Mouse (Mus musculus) hindbrain, embryonic 16.5 days (tissue): Measurements from ENCODE around the gene Tcaf3. TPM values are rescaled to one million over a fixed set of nuclear protein-coding genes. Genes with fewer than 3 reads are reported as not detected.

ENCODE experiments used
- ATAC-seq: fragments of 200-750 bp; cut with Nextera tagmentation; 2 replicates; pipeline ENCODE4 v1.8.0; 2017; ENCODE audit warnings: moderate TSS enrichment, moderate library complexity
- H3K27ac ChIP-seq: fragments of 300-500 bp; sonication (generic); 2 replicates; pipeline ENCODE4 v1.5.1; 2014; ENCODE audit warnings: low read depth, mild to moderate bottlenecking, control low read depth, low read length, moderate library complexity
- H3K27me3 ChIP-seq: fragments of 300-500 bp; sonication (generic); replicated peaks from 2 replicates; pipeline ENCODE4 v1.6.1; 2014; ENCODE audit warnings: low read length; ENCODE audit not compliant: control insufficient read depth, insufficient read depth
- H3K36me3 ChIP-seq: fragments of 300-500 bp; sonication (generic); 2 replicates; pipeline ENCODE4 v1.6.1; 2014; ENCODE audit warnings: mild to moderate bottlenecking, low read length, moderate library complexity, mixed read lengths; ENCODE audit not compliant: control insufficient read depth, insufficient read depth
- H3K4me1 ChIP-seq: fragments of 300-500 bp; sonication (generic); 2 replicates; pipeline ENCODE4 v1.6.1; 2014; ENCODE audit warnings: low read depth, low read length; ENCODE audit not compliant: control insufficient read depth, insufficient read depth
- H3K4me2 ChIP-seq: fragments of 300-500 bp; sonication (generic); 2 replicates; pipeline ENCODE4 v1.6.1; 2014; ENCODE audit warnings: mild to moderate bottlenecking, low read length, control low read depth, moderate library complexity
- H3K4me3 ChIP-seq: fragments of 300-500 bp; sonication (generic); 2 replicates; pipeline ENCODE4 v1.5.1; 2014; ENCODE audit warnings: mild to moderate bottlenecking, low read length, control low read depth, moderate library complexity
- H3K9ac ChIP-seq: fragments of 300-500 bp; sonication (generic); 2 replicates; pipeline ENCODE4 v1.6.1; 2014; ENCODE audit warnings: low read depth, mild to moderate bottlenecking, control low read depth, low read length, moderate library complexity
- H3K9me3 ChIP-seq: fragments of 300-500 bp; sonication (generic); 2 replicates; pipeline ENCODE4 v1.6.1; 2014; ENCODE audit warnings: mild to moderate bottlenecking, low read length, moderate library complexity; ENCODE audit not compliant: control insufficient read depth
- WGBS: fragments of 180-500 bp; shearing (Covaris S2); extraction: QIAGEN DNeasy Blood & Tissue Kit; methylation state at CpG from one replicate; pipeline ENCODE4 v1.1.7; 2014; 5-methylcytosine and 5-hydroxymethylcytosine counted together
- polyA plus RNA-seq: library from polyadenylated mRNA; unstranded; fragments of >200 nt; fragmentation: Nextera tagmentation; extraction: Ambion mirVana; gene quantifications from 2 replicates; pipeline ENCODE4 v1.2.1, GENCODE M21; 2015

Gene Tcaf3
- polyA plus RNA-seq, 1 experiment from 2014 or later, result not detected

DNA sequence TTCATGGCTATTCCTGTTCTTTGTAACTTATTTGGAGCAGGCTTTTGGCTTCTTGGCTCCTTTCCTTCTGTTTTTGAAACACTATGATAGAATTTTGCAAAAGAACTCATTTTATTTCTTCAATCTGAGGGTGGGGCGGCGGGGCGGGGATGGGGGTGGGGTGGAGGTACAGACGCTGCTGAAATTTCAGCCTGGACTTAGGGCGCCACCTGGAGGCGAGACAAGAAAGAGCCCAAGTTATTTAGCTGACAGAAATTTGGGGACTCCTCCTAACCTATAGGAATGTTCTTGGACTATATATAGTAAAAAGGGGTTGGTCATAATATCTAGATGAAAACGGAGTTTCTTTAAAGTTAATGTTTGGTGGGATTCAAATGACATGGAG is 14.0 kb downstream of the Tcaf3 start:
- H3K9ac ChIP-seq, result no peak overlapping the region
- H3K36me3 ChIP-seq, result no peaks in the 10 kb centered on the region
- no peak overlapping the region for H3K27ac ChIP-seq
- no peaks in the 10 kb centered on the region for H3K9me3 ChIP-seq
- H3K27me3 ChIP-seq, result no peaks in the 10 kb centered on the region
- peak overlapping the region; percentile 37 for H3K4me2 ChIP-seq
- H3K4me3 ChIP-seq, result no peak overlapping the region
- ATAC-seq, result no peak
- no peaks in the 10 kb centered on the region for H3K4me1 ChIP-seq
- WGBS, result 2% methylated on average over 7 of the region's 7 CpGs

- WGBS, result 72% methylated on average over 9 of the region's 9 CpGs
- H3K4me2 ChIP-seq, result peak overlapping the region; percentile 37
- no peaks in the 10 kb centered on the region for H3K4me1 ChIP-seq
- H3K27ac ChIP-seq, result no peak overlapping the region
- no peaks in the 10 kb centered on the region for H3K27me3 ChIP-seq
- H3K9ac ChIP-seq, result no peak overlapping the region
- ATAC-seq, result no peak
- H3K36me3 ChIP-seq, result no peaks in the 10 kb centered on the region
- H3K4me3 ChIP-seq, result no peak overlapping the region
- H3K9me3 ChIP-seq, result no peaks in the 10 kb centered on the region
Measured at GRCm38 (mm10) chr6:42582741-42583487, 14.6 kb downstream of the Tcaf3 start.

GRCm38 (mm10) chr6:42578678-42579077 is 18.8 kb downstream of the Tcaf3 start:
- no peaks in the 10 kb centered on the region for H3K9me3 ChIP-seq
- no peak overlapping the region for H3K27ac ChIP-seq
- 85% methylated on average over 4 of the region's 4 CpGs for WGBS
- H3K4me3 ChIP-seq, result no peak overlapping the region
- no peaks in the 10 kb centered on the region for H3K4me1 ChIP-seq
- no peak overlapping the region for H3K4me2 ChIP-seq
- ATAC-seq, result no peak
- H3K36me3 ChIP-seq, result no peaks in the 10 kb centered on the region
- no peaks in the 10 kb centered on the region for H3K27me3 ChIP-seq
- H3K9ac ChIP-seq, result no peak overlapping the region

DNA sequence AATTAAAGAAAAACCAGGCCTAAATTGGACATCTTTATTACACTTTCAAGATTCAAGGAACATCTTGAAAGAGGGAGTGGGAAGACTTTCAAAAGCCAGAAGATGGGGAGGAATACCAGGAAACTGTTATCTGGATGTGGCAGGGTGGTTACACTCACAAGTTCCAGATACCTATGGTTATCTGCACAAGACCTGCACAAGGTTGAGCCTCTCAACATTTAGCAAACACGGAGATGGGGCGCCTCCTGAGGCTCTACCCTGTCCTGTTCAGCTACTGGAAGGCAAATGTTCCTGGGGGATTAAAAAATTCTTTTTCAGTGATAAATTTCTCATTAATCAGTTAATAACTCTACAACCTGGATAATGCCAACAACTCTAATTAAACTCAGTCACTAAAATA is 20.1 kb downstream of the Tcaf3 start:
- Histone ChIP-seq H3K4me1 (no peaks in the 10 kb centered on the region), H3K9me3 (no peaks in the 10 kb centered on the region), H3K9ac (no peak overlapping the region), H3K4me2 (no peak overlapping the region), H3K36me3 (no peaks in the 10 kb centered on the region), H3K4me3 (no peak overlapping the region), H3K27me3 (no peaks in the 10 kb centered on the region), H3K27ac (no peak overlapping the region)
- 96% methylated on average over 2 of the region's 2 CpGs for WGBS
- no peak for ATAC-seq

DNA sequence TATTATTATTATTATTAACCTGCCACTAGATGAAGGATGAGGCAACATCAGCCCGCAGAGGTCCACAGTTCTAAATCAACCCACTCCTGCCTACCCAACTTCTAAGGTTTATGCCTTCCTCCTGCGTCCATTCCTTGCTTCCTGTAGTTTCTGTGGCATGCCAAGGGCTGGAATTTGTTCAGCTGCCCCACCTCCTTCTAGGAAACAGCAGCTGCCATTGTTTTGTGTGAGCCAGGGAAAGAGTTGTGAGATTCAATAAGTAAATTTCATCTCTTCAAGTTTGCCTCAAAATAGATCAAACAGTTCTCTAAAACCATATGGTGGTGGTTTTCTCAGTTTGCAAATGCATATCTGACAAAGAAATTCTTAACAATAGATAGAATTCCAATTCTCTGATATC is 29.3 kb downstream of the Tcaf3 start:
- no peaks in the 10 kb centered on the region for H3K4me1 ChIP-seq
- no peaks in the 10 kb centered on the region for H3K9me3 ChIP-seq
- no peak overlapping the region for H3K4me3 ChIP-seq
- WGBS, result 80% methylated on average over 2 of the region's 2 CpGs
- no peak overlapping the region for H3K27ac ChIP-seq
- no peak overlapping the region for H3K9ac ChIP-seq
- H3K36me3 ChIP-seq, result no peaks in the 10 kb centered on the region
- no peak overlapping the region for H3K4me2 ChIP-seq
- H3K27me3 ChIP-seq, result no peaks in the 10 kb centered on the region
- ATAC-seq, result no peak

DNA sequence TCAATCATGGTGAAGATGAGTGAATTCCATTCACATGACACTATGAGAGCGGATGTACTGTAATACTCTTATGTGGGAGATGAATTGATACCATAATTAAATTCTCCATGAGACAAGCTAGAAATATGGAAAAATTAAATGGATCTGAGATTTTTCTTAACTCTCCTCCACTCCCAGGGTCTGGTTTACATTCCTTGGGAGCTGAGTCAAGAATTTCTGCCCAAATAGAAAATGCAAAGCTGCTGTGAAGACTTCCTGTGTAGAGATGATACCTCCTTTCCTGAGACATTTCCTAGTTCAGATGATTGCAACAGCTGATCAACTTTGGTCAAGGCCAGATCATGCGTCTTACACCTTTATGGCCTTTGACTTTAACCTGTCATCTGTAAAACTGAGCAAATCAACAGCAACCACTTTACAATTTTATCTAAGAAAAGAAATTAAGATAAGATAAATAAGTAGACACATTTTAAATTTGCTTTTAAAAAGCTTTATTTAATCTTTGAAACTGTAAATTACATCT is 31.4 kb downstream of the Tcaf3 start:
- Histone ChIP-seq H3K9ac (no peak overlapping the region), H3K36me3 (no peaks in the 10 kb centered on the region), H3K9me3 (no peaks in the 10 kb centered on the region), H3K27me3 (no peaks in the 10 kb centered on the region), H3K4me3 (no peak overlapping the region), H3K4me1 (no peaks in the 10 kb centered on the region), H3K27ac (no peak overlapping the region), H3K4me2 (no peak overlapping the region)
- 96% methylated on average over 2 of the region's 2 CpGs for WGBS
- ATAC-seq, result no peak

- Histone ChIP-seq H3K9ac (no peak overlapping the region), H3K36me3 (no peaks in the 10 kb centered on the region), H3K27me3 (no peaks in the 10 kb centered on the region), H3K4me3 (no peak overlapping the region), H3K4me1 (no peaks in the 10 kb centered on the region), H3K27ac (no peak overlapping the region), H3K4me2 (no peak overlapping the region), H3K9me3 (no peaks in the 10 kb centered on the region)
- ATAC-seq, result no peak
- 61% methylated on average over 2 of the region's 2 CpGs for WGBS
Measured at GRCm38 (mm10) chr6:42562280-42562679, 35.2 kb downstream of the Tcaf3 start.

DNA sequence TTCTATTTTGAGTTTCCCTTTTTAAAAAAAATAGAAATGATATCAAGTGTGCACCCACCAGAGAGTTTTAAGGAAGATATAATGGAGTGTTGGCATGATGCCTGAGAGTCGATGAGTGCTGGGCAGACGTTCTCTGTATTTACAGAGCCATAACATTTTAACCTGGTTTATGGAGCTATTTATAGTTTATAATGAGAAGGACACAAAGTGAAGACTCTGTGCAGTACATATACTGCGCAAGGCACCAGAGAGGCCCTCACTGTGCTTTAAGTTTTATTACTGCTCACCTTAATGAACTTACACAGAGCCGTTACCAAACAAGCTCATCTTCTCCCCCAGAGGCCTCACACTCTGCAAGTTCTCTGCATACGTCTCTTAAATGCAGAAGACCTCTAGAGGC is 36.6 kb downstream of the Tcaf3 start:
- Histone ChIP-seq H3K9me3 (no peaks in the 10 kb centered on the region), H3K36me3 (no peaks in the 10 kb centered on the region), H3K9ac (no peak overlapping the region), H3K4me1 (no peaks in the 10 kb centered on the region), H3K4me3 (no peak overlapping the region), H3K27ac (no peak overlapping the region), H3K27me3 (no peaks in the 10 kb centered on the region), H3K4me2 (no peak overlapping the region)
- WGBS, result 72% methylated on average over 5 of the region's 5 CpGs
- ATAC-seq, result 0 out of 2 replicates have a peak, but pooled peaks have one; percentile 58

GRCm38 (mm10) chr6:42558641-42559040 is 38.9 kb downstream of the Tcaf3 start:
- WGBS, result 98% methylated on average over 14 of the region's 14 CpGs
- Histone ChIP-seq H3K9ac (no peak overlapping the region), H3K27me3 (no peaks in the 10 kb centered on the region), H3K4me2 (no peak overlapping the region), H3K9me3 (no peaks in the 10 kb centered on the region), H3K27ac (no peak overlapping the region), H3K36me3 (no peaks in the 10 kb centered on the region), H3K4me1 (no peaks in the 10 kb centered on the region), H3K4me3 (no peak overlapping the region)
- no peak for ATAC-seq
